Mouse (Mus musculus): ENCODE measurements at regions not wholly inside any gene's neighbourhood (a gene's known extent, or its start where the extent isn't known, plus 50 kb on each side); places are given as distances from the start of the nearest gene placed in this dataset.
"Not testable (repeated sequence)": the region's sequence is repeated elsewhere in the genome, so short reads cannot be mapped to it uniquely, and the experiment has no call there.

- no peak for DNase-seq (ENCODE audit: low read depth, low spot score)
Observed at GRCm38 (mm10) chr13:113485511-113485910, 132.9 kb downstream of the Snx18 start.

DNA sequence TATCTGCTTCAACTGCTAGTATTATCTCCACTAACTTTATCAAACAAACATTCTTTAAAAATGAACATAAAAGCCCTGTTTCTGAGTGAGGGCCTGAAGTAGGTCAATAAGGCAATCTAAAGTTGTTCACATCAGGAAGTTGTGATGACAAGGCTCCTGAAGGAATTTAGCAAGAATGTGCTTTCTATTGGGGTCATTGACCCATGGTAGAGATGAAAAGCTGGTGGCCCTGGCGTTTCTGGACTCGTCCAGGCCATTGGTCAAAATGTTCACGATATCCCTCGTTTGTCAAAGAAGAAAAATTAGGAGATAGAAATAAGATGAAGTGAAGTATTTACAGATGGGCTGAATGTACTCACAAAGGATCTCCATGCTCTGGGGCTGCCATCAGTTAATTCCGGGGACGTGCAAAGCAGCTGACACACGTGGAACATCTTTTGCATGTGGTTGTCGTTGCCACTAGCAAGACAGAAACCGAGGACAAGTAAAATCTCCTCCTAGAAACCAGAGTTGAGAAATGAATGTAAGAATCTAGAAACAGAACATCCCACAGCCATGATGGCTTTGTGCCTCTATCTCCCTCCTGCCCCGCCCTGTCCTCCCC lies 134.1 kb downstream of the Snx18 start:
- no peak for DNase-seq (ENCODE audit: low read depth, low spot score)

GRCm38 (mm10) chr13:113482911-113483310 lies 135.5 kb downstream of the Snx18 start:
- DNase-seq (ENCODE audit: low read depth, low spot score), result no peak

- no peak for DNase-seq (ENCODE audit: low read depth, low spot score)
Observed at GRCm38 (mm10) chr13:113477901-113478510, 140.4 kb downstream of the Snx18 start.

- DNase-seq (ENCODE audit: low read depth, low spot score), result no peak
Observed at GRCm38 (mm10) chr13:113470822-113471557, 147.4 kb downstream of the Snx18 start.

DNA sequence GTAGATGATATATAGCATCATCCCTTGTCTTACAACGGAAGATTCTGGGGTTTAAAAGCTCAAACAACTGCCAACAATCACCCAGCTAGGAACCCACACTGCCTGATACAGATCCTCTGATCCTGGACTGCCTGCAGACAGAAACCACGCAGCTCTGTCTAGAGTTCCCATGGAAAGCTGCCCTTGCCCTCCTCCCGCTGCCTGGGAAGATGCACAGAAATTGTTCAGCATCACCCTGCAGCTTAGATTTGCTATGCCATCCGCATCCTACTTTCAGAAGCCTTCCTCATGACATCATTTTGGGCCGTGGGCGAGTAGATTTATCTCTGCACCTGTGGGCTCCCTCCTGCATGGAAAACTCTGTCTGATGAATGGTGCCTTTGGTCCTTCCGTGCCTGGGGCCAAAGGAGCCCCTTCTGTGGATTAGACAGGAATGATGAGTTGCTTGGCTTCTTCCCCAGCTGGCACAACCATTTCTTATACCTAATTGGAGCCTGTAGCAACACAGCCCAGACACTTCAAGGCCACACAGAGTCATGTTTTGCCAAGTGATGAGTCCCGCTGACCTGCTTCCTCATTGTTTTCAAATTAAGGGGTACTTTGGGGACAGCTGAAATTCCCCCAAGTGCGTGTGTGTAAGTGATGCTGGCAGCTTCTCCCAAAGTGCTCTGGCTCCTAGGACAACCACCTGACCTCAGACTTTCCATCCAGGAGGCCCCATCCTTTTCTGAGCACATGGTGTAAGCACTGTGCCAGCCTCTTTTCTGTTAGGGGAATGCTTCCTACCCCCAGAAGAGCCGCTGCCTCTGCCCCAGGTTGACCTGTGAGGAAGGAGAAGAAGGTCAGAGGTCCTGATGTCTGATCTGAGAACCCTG lies 153.9 kb downstream of the Snx18 start:
- no peak for DNase-seq (ENCODE audit: low read depth, low spot score)

- no peak for DNase-seq (ENCODE audit: low read depth, low spot score)
Observed at GRCm38 (mm10) chr13:113463420-113463819, 154.9 kb downstream of the Snx18 start.

- no peak for DNase-seq (ENCODE audit: low read depth, low spot score)
Observed at GRCm38 (mm10) chr13:113454490-113455295, 161.7 kb downstream of the BC067074 start.

DNA sequence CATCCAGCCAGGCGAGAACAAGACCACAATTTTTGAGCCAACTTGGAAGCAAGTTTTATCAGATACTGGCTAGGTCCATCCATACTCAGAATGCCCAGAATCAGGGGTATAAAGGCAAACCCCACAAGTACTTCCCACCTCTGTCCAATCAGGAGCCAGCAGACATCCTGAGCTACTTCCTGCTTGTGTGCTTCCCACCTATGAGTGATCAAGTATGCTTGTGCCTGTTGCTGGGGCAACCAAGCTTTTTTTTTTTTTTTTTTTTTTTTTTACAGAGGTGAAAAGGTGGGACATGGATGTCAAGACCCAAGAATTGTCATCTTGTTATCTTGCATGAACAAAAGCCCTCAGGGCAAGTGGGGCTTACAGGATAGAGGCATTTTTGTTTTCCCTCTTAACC lies 155.4 kb downstream of the BC067074 start:
- no peak for DNase-seq (ENCODE audit: low read depth, low spot score)

GRCm38 (mm10) chr13:113446226-113446625 lies 153.3 kb downstream of the BC067074 start:
- DNase-seq (ENCODE audit: low read depth, low spot score), result no peak

GRCm38 (mm10) chr13:113444481-113444880 lies 151.5 kb downstream of the BC067074 start:
- not testable (repeated sequence) for DNase-seq (ENCODE audit: low read depth, low spot score)

- DNase-seq (ENCODE audit: low read depth, low spot score), result no peak
Observed at GRCm38 (mm10) chr13:113443078-113443477, 150.1 kb downstream of the BC067074 start.

GRCm38 (mm10) chr13:113442169-113442568 lies 149.2 kb downstream of the BC067074 start:
- DNase-seq (ENCODE audit: low read depth, low spot score), result no peak

DNA sequence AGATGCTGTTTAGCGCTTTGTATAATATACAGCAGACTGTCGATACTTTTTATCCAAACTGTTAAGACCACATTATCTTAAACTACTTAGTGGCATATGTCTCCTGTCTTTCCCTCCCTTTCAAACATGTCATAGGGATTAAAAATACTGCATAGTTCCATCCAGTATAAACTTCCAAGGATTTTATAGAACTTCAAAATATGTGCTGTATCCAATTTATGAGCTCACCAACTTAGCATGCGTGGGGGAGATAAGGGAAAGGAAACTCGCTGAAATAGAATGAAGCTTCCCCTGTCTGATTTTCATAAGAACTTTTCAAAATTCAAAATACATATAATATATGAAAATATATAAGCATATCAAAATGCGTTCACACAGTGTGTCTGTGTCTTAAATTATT lies 147.2 kb downstream of the BC067074 start:
- no peak for DNase-seq (ENCODE audit: low read depth, low spot score)

DNA sequence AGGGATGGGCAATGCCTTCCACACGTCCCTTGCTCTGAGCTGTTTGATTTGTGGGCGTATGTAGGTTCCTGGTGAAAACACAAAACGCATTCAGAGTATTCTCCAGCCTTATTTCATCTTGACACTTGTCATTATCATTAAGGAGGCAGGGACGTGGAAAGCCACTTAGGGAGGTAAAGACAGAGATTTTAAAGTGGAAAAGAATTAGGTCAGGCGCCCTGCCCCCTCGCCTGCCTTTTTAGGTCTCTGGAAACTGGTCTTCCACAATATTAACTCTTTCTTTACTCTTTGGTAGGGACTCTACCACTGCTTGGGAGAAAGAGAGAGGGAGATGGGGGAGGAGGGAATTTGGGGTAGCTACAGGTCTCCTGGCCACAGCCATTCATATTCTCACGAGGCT lies 146.6 kb downstream of the BC067074 start:
- DNase-seq (ENCODE audit: low read depth, low spot score), result no peak

GRCm38 (mm10) chr13:113438872-113439271 lies 145.9 kb downstream of the BC067074 start:
- DNase-seq (ENCODE audit: low read depth, low spot score), result no peak

DNA sequence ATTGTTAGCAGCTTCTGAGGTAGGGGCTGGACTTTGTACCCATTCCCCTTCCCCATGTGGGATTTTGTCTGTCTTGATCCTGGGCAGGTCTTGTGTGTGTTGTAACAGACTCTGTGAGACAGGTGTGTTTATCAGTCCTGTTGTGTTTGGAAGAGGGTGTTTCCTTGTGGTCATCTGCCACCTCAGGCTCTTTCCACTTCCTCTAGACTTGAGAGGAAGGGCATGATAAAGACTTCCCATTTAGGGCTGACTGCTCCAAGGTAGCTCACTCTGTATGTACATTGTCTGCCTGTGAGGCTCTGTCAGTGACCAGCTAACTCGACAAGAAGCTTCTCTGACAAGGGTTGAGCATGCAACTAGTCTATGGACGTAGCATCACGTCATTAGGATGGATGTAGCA lies 143.3 kb downstream of the BC067074 start:
- DNase-seq (ENCODE audit: low read depth, low spot score), result no peak

- DNase-seq (ENCODE audit: low read depth, low spot score), result no peak
Observed at GRCm38 (mm10) chr13:113435117-113435516, 142.2 kb downstream of the BC067074 start.

- DNase-seq (ENCODE audit: low read depth, low spot score), result no peak
Observed at GRCm38 (mm10) chr13:113433456-113433855, 140.5 kb downstream of the BC067074 start.

DNA sequence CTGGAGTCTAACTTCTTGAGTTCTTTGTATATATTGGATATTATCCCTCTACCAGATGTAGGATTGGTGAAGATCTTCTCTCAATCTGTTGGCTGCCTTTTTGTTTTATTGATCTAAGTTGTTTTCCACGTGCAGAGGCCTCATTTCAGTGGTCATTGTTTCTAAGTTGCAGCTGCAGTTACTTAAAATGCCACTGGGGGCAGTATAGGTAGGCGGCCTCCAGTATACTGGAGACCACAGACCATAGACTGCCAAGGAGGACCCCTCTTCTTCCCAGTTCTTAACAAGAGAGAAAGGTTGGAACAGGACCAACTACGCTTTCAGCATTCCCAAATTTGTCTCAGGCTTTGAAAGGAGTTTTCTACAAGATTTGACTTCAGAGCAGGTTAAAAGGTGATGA lies 136.7 kb downstream of the BC067074 start:
- DNase-seq (ENCODE audit: low read depth, low spot score), result no peak
